Mouse (Mus musculus) heart, embryonic 16.5 days (tissue): Measurements from ENCODE around the gene Fam25c. TPM values are rescaled to one million over a fixed set of nuclear protein-coding genes. Genes with fewer than 3 reads are reported as not detected.

Experiments used
- ATAC-seq: fragments of 200-750 bp; cut with Nextera tagmentation; replicated peaks from 2 replicates; pipeline ENCODE4 v1.8.0; 2017; ENCODE audit warnings: moderate number of reproducible peaks; ENCODE audit not compliant: insufficient read depth, low FRiP score; ENCODE audit errors: extremely low read depth
- H3K27ac ChIP-seq: fragments of 300-500 bp; sonication (generic); 2 replicates; pipeline ENCODE4 v1.5.1; 2014; ENCODE audit warnings: mild to moderate bottlenecking, low read length, control low read depth, moderate library complexity
- H3K27me3 ChIP-seq: fragments of 300-500 bp; sonication (generic); 2 replicates; pipeline ENCODE4 v1.6.1; 2014; ENCODE audit warnings: low read length, mixed read lengths; ENCODE audit not compliant: control insufficient read depth, insufficient read depth
- H3K36me3 ChIP-seq: fragments of 300-500 bp; sonication (generic); 2 replicates; pipeline ENCODE4 v1.6.1; 2014; ENCODE audit not compliant: control insufficient read depth, insufficient read depth
- H3K4me1 ChIP-seq: fragments of 300-500 bp; sonication (generic); 2 replicates; pipeline ENCODE4 v1.6.1; 2014; ENCODE audit warnings: low read length, mixed read lengths; ENCODE audit not compliant: control insufficient read depth, insufficient read depth
- H3K4me2 ChIP-seq: fragments of 300-500 bp; sonication (generic); 2 replicates; pipeline ENCODE4 v1.6.1; 2014; ENCODE audit warnings: low read depth, mild to moderate bottlenecking, control low read depth, low read length
- H3K4me3 ChIP-seq: fragments of 300-500 bp; sonication (generic); 2 replicates; pipeline ENCODE4 v1.5.1; 2014; ENCODE audit warnings: mild to moderate bottlenecking, control low read depth, low read length
- H3K9ac ChIP-seq: fragments of 300-500 bp; sonication (generic); 2 replicates; pipeline ENCODE4 v1.6.1; 2014; ENCODE audit warnings: low read length, control low read depth
- H3K9me3 ChIP-seq: fragments of 300-500 bp; sonication (generic); replicated peaks from 2 replicates; pipeline ENCODE4 v1.6.1; 2016; ENCODE audit warnings: low read length; ENCODE audit not compliant: control insufficient read depth
- WGBS: fragments of 180-500 bp; shearing (Covaris S2); extraction: QIAGEN DNeasy Blood & Tissue Kit; methylation state at CpG from one replicate; pipeline ENCODE4 v1.1.7; 2014; 5-methylcytosine and 5-hydroxymethylcytosine counted together
- polyA plus RNA-seq: library from polyadenylated mRNA; unstranded; fragments of >200 nt; fragmentation: Nextera tagmentation; extraction: Ambion mirVana; gene quantifications from 2 replicates; pipeline ENCODE4 v1.2.1, GENCODE M21; 2015

The Fam25c gene
- polyA plus RNA-seq, result not detected in 2 replicates

GRCm38 (mm10) chr14:34355301-34355700 lies at the start of gene Fam25c:
TSS of gene Fam25c (minus strand) at chr14:34355433.
- Histone ChIP-seq H3K36me3 (no peaks in the 10 kb centered on the region), H3K4me1 (no peaks in the 10 kb centered on the region), H3K27me3 (no peaks in the 10 kb centered on the region), H3K9ac (no peak within 1 kb of the TSS), H3K4me2 (no peak within 1 kb of the TSS), H3K9me3 (no peaks in the 10 kb centered on the region), H3K27ac (no peak within 1 kb of the TSS), H3K4me3 (no peak within 1 kb of the TSS)
- no peak for ATAC-seq
- 71% methylated on average over 6 of the region's 6 CpGs for WGBS

DNA sequence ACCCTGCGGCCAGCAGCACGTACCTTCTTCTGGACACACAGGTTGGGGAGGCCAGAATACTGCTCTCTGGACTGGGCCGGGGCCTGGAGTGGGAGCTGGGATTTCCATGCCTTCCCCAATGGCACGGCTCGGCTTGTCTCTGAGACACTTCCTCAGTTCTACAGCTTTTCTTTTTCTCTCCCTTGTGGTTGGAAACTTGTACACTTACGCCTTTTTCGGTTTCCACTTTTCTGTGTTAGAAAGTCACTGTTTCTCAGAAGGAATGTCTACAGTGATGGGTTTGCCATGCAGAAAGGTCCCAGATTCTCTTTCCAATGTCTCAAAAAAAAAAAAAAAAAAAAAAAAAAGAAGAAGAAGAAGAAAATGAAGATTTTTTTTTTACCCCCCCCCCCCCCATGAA lies 48.2 kb upstream of the Fam25c start:
- H3K27me3 ChIP-seq, result no peaks in the 10 kb centered on the region
- H3K27ac ChIP-seq, result no peak overlapping the region
- ATAC-seq, result no peak
- peaks cover 11% of the 10 kb centered on the region for H3K4me1 ChIP-seq
- no peak overlapping the region for H3K9ac ChIP-seq
- H3K4me2 ChIP-seq, result no peak overlapping the region
- H3K9me3 ChIP-seq, result no peaks in the 10 kb centered on the region
- WGBS, result 94% methylated on average over 7 of the region's 7 CpGs
- no peak overlapping the region for H3K4me3 ChIP-seq
- peaks cover 36% of the 10 kb centered on the region for H3K36me3 ChIP-seq

DNA sequence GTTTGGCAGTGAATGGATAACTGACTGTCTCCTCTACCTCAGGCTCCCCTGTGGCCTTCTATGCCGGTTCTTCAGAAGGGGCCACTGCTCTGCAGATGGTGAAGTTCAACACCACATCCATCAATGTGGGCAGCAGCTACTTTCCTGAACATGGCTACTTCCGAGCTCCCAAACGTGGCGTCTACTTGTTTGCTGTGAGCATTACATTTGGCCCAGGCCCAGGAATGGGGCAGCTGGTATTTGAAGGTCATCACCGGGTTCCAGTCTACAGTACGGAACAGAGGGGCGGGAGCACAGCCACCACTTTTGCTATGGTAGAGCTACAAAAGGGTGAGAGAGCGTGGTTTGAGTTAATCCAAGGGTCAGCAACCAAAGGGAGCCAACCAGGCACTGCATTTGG lies 47.6 kb upstream of the Fam25c start:
- Histone ChIP-seq H3K27me3 (no peaks in the 10 kb centered on the region), H3K4me3 (no peak overlapping the region), H3K4me2 (no peak overlapping the region), H3K4me1 (peaks cover 11% of the 10 kb centered on the region), H3K27ac (no peak overlapping the region; the same call in 1 of the 2 replicates), H3K9me3 (no peaks in the 10 kb centered on the region), H3K9ac (no peak overlapping the region), H3K36me3 (peaks cover 33% of the 10 kb centered on the region)
- 52% methylated on average over 8 of the region's 8 CpGs for WGBS
- ATAC-seq, result 0 out of 2 replicates have a peak, but pooled peaks have one; percentile 39

DNA sequence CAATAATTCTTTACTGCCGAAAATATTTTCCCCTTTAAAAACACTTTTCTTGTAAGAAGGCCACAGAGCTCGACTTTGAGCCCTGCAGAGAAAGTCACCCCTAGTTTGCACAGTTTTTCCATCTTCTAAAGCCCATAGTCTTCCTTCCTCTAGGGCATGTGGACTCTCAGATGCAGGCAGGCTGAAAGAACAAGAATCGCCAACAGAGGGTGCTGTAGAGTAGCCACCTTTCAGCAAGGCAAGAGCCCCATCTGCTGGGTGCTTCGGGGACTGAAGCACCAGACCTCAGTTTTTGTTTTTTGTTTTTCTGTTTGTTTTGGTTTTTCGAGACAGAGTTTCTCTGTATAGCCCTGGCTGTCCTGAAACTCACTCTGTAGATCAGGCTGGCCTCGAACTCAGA lies 45.9 kb upstream of the Fam25c start:
- no peak for ATAC-seq
- no peaks in the 10 kb centered on the region for H3K9me3 ChIP-seq
- no peak overlapping the region for H3K27ac ChIP-seq
- H3K27me3 ChIP-seq, result no peaks in the 10 kb centered on the region
- H3K9ac ChIP-seq, result no peak overlapping the region
- peaks cover 11% of the 10 kb centered on the region for H3K4me1 ChIP-seq
- peaks cover 19% of the 10 kb centered on the region for H3K36me3 ChIP-seq
- H3K4me2 ChIP-seq, result no peak overlapping the region
- H3K4me3 ChIP-seq, result no peak overlapping the region
- 56% methylated on average over 6 of the region's 6 CpGs for WGBS

DNA sequence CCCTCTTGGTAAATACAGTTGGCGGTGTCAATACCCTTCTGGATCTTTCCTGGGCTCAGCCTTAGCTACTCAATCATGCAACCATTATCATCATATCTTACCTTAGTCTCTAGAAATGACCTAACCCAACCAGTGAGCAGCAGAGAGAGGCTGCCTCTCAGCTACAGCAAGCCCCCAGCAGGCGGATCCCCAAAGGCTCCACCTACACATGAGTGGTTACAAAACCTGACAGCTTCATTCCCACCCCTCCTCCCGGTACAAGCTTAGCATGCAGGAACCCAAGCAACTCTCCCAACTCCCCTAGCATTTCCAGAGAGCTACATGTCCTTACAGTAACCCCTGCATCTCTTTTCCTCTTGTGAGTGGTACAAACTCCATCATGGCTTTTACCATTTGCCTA lies 44.8 kb upstream of the Fam25c start:
- no peak overlapping the region for H3K4me3 ChIP-seq
- H3K36me3 ChIP-seq, result peaks cover 18% of the 10 kb centered on the region
- H3K27me3 ChIP-seq, result no peaks in the 10 kb centered on the region
- H3K4me2 ChIP-seq, result no peak overlapping the region
- H3K9ac ChIP-seq, result no peak overlapping the region
- no peak for ATAC-seq
- H3K9me3 ChIP-seq, result no peaks in the 10 kb centered on the region
- 91% methylated on average over 3 of the region's 3 CpGs for whole genome bisulfite sequencing
- peaks cover 11% of the 10 kb centered on the region for H3K4me1 ChIP-seq
- no peak overlapping the region for H3K27ac ChIP-seq

DNA sequence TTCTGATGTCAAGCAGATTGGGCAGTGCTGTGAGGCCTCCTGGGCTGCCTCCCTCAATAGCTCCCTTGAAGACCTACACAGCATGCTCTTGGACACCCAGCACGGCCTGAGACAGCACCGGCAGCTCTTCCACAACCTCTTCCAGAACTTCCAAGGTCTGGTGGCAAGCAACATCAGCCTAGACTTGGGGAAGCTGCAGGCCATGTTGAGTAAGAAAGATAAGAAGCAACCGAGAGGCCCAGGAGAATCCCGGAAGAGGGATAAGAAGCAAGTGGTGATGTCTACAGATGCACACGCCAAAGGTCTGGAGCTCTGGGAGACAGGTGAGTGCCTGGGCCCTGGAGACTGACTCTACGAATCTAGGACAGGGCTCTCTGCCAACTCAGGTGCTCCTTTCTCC lies 44.1 kb upstream of the Fam25c start:
- Histone ChIP-seq H3K27me3 (no peaks in the 10 kb centered on the region), H3K9ac (no peak overlapping the region), H3K4me1 (peaks cover 6% of the 10 kb centered on the region), H3K27ac (no peak overlapping the region), H3K9me3 (no peaks in the 10 kb centered on the region), H3K36me3 (peaks cover 15% of the 10 kb centered on the region), H3K4me2 (no peak overlapping the region), H3K4me3 (no peak overlapping the region)
- WGBS, result 89% methylated on average over 6 of the region's 6 CpGs
- ATAC-seq, result no peak

DNA sequence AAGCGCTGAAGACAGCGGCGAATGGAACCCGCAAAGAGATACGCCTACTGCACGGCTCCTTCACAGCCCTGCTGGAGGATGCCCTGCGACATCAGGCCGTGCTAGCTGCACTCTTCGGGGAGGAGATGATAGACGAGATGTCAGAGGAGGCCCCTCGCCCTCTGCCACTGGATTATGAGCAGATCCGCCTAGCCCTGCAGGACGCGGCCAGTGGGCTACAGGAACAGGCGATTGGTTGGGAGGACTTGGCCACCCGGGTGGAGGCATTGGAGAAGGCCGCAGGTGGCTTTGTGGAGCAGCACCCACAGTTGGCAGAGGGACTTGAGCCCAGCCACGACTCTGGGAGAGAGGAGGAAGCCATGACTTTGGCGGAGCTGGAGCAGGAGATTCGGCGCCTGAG lies 43.7 kb upstream of the Fam25c start:
- Histone ChIP-seq H3K9ac (no peak overlapping the region), H3K4me2 (no peak overlapping the region), H3K4me1 (peaks cover 5% of the 10 kb centered on the region), H3K9me3 (no peaks in the 10 kb centered on the region), H3K36me3 (peaks cover 14% of the 10 kb centered on the region), H3K27ac (no peak overlapping the region), H3K27me3 (no peaks in the 10 kb centered on the region), H3K4me3 (no peak overlapping the region)
- 86% methylated on average over 21 of the region's 21 CpGs for WGBS
- no peak for ATAC-seq

GRCm38 (mm10) chr14:34397871-34398270 lies 42.6 kb upstream of the Fam25c start:
- Histone ChIP-seq H3K4me3 (no peak overlapping the region), H3K27ac (no peak overlapping the region), H3K9me3 (no peaks in the 10 kb centered on the region), H3K27me3 (no peaks in the 10 kb centered on the region), H3K9ac (no peak overlapping the region), H3K4me1 (peaks cover 3% of the 10 kb centered on the region), H3K4me2 (no peak overlapping the region), H3K36me3 (peaks cover 14% of the 10 kb centered on the region)
- 81% methylated on average over 5 of the region's 5 CpGs for WGBS
- ATAC-seq, result no peak

GRCm38 (mm10) chr14:34393295-34393694 lies 38.1 kb upstream of the Fam25c start:
- Histone ChIP-seq H3K9me3 (peaks cover 3% of the 10 kb centered on the region), H3K36me3 (peaks cover 2% of the 10 kb centered on the region; the same call in 1 of the 2 replicates), H3K27ac (no peak overlapping the region), H3K4me3 (no peak overlapping the region), H3K4me1 (no peaks in the 10 kb centered on the region; the same call in 1 of the 2 replicates), H3K4me2 (no peak overlapping the region), H3K9ac (no peak overlapping the region), H3K27me3 (no peaks in the 10 kb centered on the region)
- WGBS, result 70% methylated on average over 4 of the region's 4 CpGs
- ATAC-seq, result no peak
